Mouse (Mus musculus) kidney, adult 18-20 months (tissue): Measurements from ENCODE around the gene Abcc2.

Source experiments
- DNase-seq: peaks from one replicate; pipeline ENCODE4 v3.0.0; 2021

The Abcc2 gene

DNA sequence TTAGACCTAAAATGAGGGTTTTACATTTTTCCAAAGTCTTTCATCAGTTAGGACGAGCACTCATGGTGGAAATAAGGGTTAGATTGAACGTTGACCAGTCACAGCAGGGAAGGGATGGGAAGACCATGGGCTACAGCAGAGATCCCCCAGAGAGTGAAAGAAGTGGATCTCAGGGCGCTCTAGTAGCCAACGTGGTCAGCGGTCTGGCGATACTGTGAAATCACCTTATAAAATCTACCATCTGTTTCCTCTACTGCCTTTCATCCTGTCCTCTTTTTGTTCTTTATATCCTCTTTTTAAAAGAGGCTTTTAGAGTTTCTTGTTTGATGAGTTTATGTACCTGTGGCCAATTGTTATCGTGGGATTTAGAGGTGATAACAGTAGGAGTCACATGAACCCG lies 2.8 kb downstream of the Abcc2 start:
- no peak for DNase-seq

GRCm38 (mm10) chr19:43786249-43787026 lies 4.4 kb downstream of the Abcc2 start:
- no peak for DNase-seq

DNA sequence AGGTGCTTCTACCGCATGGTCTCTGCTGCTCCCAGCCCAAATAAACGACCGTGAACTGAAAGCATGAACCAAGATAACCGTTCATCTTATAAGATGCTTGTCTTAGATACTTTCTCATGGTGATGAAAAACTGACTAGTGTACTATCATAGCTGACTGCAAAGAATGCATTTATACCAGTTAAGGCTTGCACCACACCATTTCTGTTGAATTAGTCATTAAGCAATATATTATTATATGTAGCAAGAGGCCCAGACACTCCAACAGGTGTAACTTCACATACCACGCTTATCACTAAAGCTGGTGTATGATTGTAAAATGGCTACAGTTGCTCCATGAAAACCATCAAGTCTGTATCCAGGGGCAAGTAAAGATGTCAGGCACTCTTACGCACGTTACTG lies 7.8 kb downstream of the Abcc2 start:
- DNase-seq, result no peak

GRCm38 (mm10) chr19:43792537-43792936 lies 10.5 kb downstream of the Abcc2 start:
- no peak for DNase-seq

DNA sequence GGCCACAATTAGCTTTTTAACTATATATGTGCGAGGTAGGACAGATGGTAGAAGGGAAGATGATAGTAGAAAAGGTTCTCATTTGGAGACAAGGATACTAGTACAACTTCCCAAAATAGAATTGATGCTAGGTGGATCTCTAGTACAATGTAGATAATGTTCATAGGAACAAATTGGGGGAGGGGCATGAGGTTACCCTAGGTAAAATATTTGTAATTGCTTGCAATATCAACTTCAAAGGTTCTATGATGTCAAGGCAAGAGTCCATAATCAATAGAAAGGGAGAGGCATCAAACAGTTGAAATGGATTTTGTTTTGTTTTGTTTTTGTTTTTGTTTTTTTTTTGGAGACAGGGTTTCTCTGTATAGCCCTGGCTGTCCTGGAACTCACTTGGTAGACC lies 12.0 kb downstream of the Abcc2 start:
- no peak for DNase-seq

- no peak for DNase-seq
These were observed 13.5 kb downstream of the Abcc2 start for GRCm38 (mm10) chr19:43795511-43795910.

- no peak for DNase-seq
These were observed 15.2 kb downstream of the Abcc2 start for GRCm38 (mm10) chr19:43797216-43797615.

- no peak for DNase-seq
These were observed 19.5 kb downstream of the Abcc2 start for GRCm38 (mm10) chr19:43801427-43802051.

- DNase-seq, result no peak
These were observed 21.9 kb downstream of the Abcc2 start for GRCm38 (mm10) chr19:43803866-43804265.

DNA sequence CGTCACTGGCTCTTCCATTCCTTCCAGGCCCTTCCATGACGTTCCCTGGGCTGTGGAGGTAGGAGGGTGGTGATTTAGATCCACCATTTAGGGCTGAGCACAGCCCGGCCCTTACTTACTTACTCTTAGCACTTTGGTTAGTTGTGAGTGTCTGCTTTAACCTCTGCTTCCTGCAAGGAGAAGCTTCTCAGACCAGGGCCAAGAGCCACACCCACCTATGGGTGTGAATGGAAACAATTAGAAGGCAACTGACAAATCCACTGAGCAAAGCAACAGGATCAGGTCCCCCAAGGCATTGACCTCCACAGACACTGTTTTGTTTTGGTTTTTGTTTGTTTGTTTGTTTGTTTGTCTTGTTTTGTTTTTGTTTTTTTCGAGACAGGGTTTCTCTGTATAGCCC lies 27.3 kb downstream of the Abcc2 start:
- DNase-seq, result no peak

- DNase-seq, result no peak
These were observed 29.4 kb downstream of the Abcc2 start for GRCm38 (mm10) chr19:43811419-43811818.

DNA sequence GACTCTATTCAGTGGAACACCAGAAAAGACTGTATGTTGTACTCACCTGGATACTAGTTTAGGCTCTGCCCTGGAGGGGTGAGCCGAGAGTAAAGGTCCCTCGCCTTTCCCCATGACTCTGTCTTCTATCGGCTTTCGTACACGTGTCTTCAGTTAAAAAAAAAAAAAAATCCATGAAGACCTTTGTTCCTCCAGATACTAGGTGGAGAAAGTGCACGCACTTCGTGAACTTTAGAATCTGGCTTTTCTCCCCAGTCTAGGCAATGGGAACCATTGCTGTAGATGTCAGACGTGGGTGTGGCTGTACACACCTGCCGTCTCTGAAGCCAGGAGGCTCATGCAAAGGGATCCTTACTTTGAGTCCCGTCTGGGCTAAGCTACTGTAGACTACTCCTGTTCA lies 31.3 kb downstream of the Abcc2 start:
- DNase-seq, result peak; percentile 12

- DNase-seq, result no peak
These were observed 33.8 kb downstream of the Abcc2 start for GRCm38 (mm10) chr19:43815661-43816414.

- DNase-seq, result no peak
These were observed 44.9 kb downstream of the Abcc2 start for GRCm38 (mm10) chr19:43826855-43827254.

DNA sequence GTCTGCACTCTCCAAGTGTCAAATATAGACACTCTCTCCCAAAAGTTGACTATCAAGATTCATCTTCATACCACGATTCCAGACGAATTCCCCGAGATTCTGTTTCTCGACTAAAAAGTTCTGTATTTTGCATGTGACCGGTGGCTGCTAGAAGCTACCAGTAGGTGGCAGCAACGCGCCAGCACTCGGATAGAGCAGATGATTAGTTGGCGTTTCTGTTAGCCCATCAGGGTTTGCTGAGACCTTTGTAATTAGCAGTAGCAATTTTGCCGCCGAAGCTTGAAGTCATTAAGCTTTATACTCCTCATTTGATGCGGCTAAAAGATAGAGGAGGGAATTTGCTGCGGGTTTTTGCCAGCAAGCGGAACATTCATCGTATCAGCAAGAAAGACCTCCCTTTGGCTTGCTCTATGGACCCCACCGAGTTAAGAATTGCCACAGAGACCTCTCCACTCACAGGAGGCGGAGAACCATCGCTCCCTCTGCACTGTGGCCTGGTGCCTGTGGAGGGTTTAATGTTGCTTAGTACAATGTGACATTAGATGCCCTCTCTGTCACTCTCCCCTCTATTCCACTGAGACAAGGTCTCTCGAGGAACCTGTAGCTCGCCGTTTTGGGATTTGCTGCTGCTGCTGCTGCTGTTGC lies 50.6 kb downstream of the Abcc2 start:
- DNase-seq, result peak; percentile 73

GRCm38 (mm10) chr19:43843184-43843583 lies 61.2 kb downstream of the Abcc2 start:
- no peak for DNase-seq

- no peak for DNase-seq
These were observed 63.4 kb downstream of the Abcc2 start for GRCm38 (mm10) chr19:43845331-43845908.

- DNase-seq, result no peak
These were observed 65.1 kb downstream of the Abcc2 start for GRCm38 (mm10) chr19:43847056-43847455.

DNA sequence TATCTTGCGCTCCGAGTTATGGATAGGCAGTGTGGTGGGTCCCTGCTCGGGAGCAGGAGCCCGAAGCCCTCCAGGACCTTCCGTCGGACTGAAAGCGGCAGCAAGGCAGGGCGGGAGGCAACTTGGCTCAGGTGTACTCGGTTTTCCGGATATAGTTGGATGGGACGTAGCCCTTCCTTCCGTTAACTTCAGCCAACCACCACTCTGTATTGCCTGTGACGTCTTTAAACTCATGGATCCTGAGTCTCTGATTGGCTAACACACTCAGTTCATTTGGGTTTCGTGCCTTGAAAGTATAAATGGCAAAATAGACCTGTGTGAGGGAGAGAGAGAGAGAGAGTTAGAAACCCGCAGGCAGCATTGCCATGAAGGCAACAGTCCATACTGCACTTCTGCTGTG lies 66.0 kb downstream of the Abcc2 start:
- no peak for DNase-seq

DNA sequence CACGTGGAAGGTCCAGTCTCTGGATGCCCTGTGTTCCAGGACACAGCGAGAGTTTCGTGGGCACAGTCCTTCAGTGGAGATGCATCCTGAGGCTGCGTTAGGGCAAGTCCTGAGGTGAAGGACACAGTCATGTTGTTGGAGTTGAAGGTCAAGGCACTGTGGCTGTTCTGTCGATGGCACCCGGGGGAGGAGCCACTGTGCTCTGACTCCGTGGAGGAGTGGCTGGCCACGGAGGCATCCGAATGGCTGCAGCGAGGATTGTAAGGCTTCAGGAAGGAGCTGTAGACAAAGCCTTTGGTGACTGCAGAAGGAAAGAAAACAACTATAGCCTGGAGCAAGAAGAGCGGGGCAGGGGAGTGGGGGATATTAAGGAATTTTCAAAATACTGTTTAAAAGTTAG lies 68.0 kb downstream of the Abcc2 start:
- DNase-seq, result no peak

DNA sequence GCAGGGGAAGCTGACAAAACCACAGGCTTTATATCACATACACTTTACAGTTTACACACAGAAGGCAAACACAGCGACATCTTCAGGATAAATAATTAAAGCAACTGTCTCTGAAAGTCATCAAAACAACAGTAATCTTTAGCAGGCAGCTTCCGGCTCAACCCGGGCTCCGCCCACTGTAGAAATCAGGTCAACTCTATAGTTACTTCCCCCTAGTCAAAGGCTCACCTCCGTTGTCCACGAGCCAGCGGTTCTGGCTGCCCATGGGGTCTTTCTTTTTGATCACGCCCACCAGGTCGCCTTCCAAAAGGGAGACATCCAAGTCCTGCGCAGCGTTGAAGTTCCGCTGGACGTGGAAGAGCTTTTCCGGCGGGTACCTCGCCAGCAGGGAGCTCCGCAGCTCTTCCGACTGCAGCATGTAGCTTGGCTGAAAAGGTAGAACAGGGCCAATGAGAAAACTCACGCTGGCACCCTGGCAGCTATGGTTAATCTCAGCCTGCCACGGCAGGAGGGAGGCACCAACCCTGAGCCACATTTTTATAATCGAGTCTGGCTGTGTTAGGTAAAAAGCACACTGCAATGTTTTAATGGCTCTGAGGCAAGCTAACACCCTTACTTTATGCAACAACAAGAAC lies 70.1 kb downstream of the Abcc2 start:
- peak; percentile 23 for DNase-seq

GRCm38 (mm10) chr19:43852837-43853545 lies 71.0 kb downstream of the Abcc2 start:
- no peak for DNase-seq
